Mouse (Mus musculus) testis, adult 2 months (tissue): ENCODE measurements around the gene Plcd1. TPM values are rescaled to one million over a fixed set of nuclear protein-coding genes. Genes with fewer than 3 reads are reported as not detected.

ENCODE experiments used
- H3K27ac ChIP-seq: fragments of 200-500 bp; 2 replicates; pipeline ENCODE4 v1.5.1; 2012; ENCODE audit warnings: low read depth, low read length; ENCODE audit not compliant: control insufficient read depth, insufficient read depth
- H3K27me3 ChIP-seq: fragments of 200-500 bp; 2 replicates; pipeline ENCODE4 v1.6.1; 2012; ENCODE audit warnings: mild to moderate bottlenecking, low read length, moderate library complexity; ENCODE audit not compliant: control insufficient read depth, insufficient read depth
- H3K36me3 ChIP-seq: fragments of 200-500 bp; 2 replicates; pipeline ENCODE4 v1.6.1; 2012; ENCODE audit warnings: mild to moderate bottlenecking, low read length; ENCODE audit not compliant: control insufficient read depth, insufficient read depth
- H3K4me1 ChIP-seq: fragments of 200-500 bp; 2 replicates; pipeline ENCODE4 v1.6.1; 2012; ENCODE audit warnings: low read length; ENCODE audit not compliant: control insufficient read depth, insufficient read depth
- H3K4me3 ChIP-seq: fragments of 200-500 bp; 2 replicates; pipeline ENCODE4 v1.5.1; 2012; ENCODE audit warnings: low read depth, mild to moderate bottlenecking, low read length, moderate library complexity, mixed read lengths; ENCODE audit not compliant: control insufficient read depth
- CTCF ChIP-seq: fragments of 200-500 bp; IDR thresholded peaks from 2 replicates; pipeline ENCODE4 v1.5.1; 2012; ENCODE audit warnings: low read depth, mild to moderate bottlenecking, inconsistent platforms, low read length, moderate library complexity; ENCODE audit not compliant: control insufficient read depth, insufficient read depth, insufficient replicate concordance
- POLR2A ChIP-seq: fragments of 200-500 bp; IDR thresholded peaks from 2 replicates; pipeline ENCODE4 v1.6.1; 2012; ENCODE audit warnings: low read depth, mild to moderate bottlenecking, inconsistent platforms, low read length, moderate library complexity; ENCODE audit not compliant: control insufficient read depth
- polyA plus RNA-seq: library from polyadenylated mRNA; depleted of rRNA; stranded (reverse); fragments of >200 nt; gene quantifications from 2 replicates; pipeline ENCODE4 v1.2.3, GENCODE M21; 2012

Gene Plcd1
- polyA plus RNA-seq, 1 experiment: 13.4 TPM

GRCm38 (mm10) chr9:119060701-119061100, 32.6 kb downstream of the Plcd1 start:
- H3K4me3 ChIP-seq: no peak overlapping the region
- H3K36me3 ChIP-seq: no peaks in the 10 kb centered on the region
- peaks cover 4% of the 10 kb centered on the region for H3K4me1 ChIP-seq
- H3K27ac ChIP-seq: no peak overlapping the region
- TF ChIP-seq CTCF (no peak), POLR2A (no peak)
- H3K27me3 ChIP-seq: no peaks in the 10 kb centered on the region

- no peaks in the 10 kb centered on the region for H3K36me3 ChIP-seq
- H3K27me3 ChIP-seq: no peaks in the 10 kb centered on the region
- no peak for TF ChIP-seq POLR2A
- no peak for TF ChIP-seq CTCF
- H3K4me1 ChIP-seq: peaks cover 6% of the 10 kb centered on the region
- H3K4me3 ChIP-seq: no peak overlapping the region
- no peak overlapping the region for H3K27ac ChIP-seq
These were observed 35.1 kb downstream of the Plcd1 start for GRCm38 (mm10) chr9:119058245-119058644.

GRCm38 (mm10) chr9:119055336-119055735, 38.0 kb downstream of the Plcd1 start:
- Histone ChIP-seq H3K4me1 (peaks cover 19% of the 10 kb centered on the region), H3K27ac (no peak overlapping the region), H3K27me3 (no peaks in the 10 kb centered on the region), H3K4me3 (no peak overlapping the region), H3K36me3 (no peaks in the 10 kb centered on the region)
- TF ChIP-seq CTCF (no peak), POLR2A (no peak)

GRCm38 (mm10) chr9:119053964-119054576, 39.2 kb downstream of the Plcd1 start:
- no peaks in the 10 kb centered on the region for H3K27me3 ChIP-seq
- no peak overlapping the region for H3K27ac ChIP-seq
- H3K4me3 ChIP-seq: no peak overlapping the region
- no peaks in the 10 kb centered on the region for H3K36me3 ChIP-seq
- TF ChIP-seq POLR2A (no peak), CTCF (no peak)
- H3K4me1 ChIP-seq: peaks cover 19% of the 10 kb centered on the region

- Histone ChIP-seq H3K36me3 (no peaks in the 10 kb centered on the region), H3K27ac (no peak within 1 kb of the TSS), H3K4me3 (peak within 1 kb of the TSS; percentile 71), H3K4me1 (peaks cover 19% of the 10 kb centered on the region), H3K27me3 (no peaks in the 10 kb centered on the region)
- TF ChIP-seq CTCF (no peak), POLR2A (no peak)
These were observed 41.0 kb downstream of the Plcd1 start, which contains the start of gene Vill for GRCm38 (mm10) chr9:119052154-119052944. TSS of gene Vill (plus strand) at chr9:119052778.

GRCm38 (mm10) chr9:119051158-119051557, 42.1 kb downstream of the Plcd1 start:
- Histone ChIP-seq H3K27me3 (no peaks in the 10 kb centered on the region), H3K4me3 (no peak overlapping the region), H3K4me1 (peaks cover 19% of the 10 kb centered on the region), H3K27ac (no peak overlapping the region), H3K36me3 (no peaks in the 10 kb centered on the region)
- TF ChIP-seq POLR2A: no peak
- no peak for TF ChIP-seq CTCF

GRCm38 (mm10) chr9:119048182-119048903, 45.0 kb downstream of the Plcd1 start:
- Histone ChIP-seq H3K4me3 (no peak overlapping the region), H3K36me3 (no peaks in the 10 kb centered on the region), H3K4me1 (peaks cover 15% of the 10 kb centered on the region), H3K27me3 (no peaks in the 10 kb centered on the region), H3K27ac (no peak overlapping the region)
- no peak for TF ChIP-seq CTCF
- no peak for TF ChIP-seq POLR2A
